In the genomic region with DNA sequence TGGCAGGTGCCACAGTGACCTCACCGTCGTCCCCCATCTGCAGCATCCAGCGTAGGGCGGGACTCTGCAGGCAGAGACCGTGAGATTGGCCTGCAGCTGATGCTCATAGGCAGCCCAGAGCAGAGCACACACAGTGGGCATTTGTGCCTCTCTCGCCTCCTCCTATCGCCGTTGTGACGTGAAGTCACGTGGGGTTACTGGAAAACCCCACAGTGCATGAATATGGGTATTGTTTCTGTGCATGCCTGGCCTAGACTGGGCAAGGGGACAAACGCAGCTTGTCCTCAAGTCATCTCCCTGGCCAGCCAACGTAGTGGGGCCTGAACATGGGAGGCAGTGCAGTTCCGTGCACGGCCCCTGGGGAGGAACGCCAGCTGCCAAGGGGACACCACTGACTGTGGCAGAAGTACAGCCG, we compare ENCODE assay signal across 9 mouse cellular contexts. TPM values are rescaled to one million over a fixed set of nuclear protein-coding genes. Genes with fewer than 3 reads are reported as not detected.
DNase-seq lines count a peak whose midpoint lies in the region; ATAC-seq lines count a peak whose summit lies in the region.
"Had no signal": no experiment of that assay in that cellular context is flagged by ENCODE, and none has a peak within 500 bp of the region (broad histone marks: within the 10 kb centered on the region; RNA-seq: fewer than 3 reads in every experiment).

No protein-coding gene starts in this region.

- DNase-seq in kidney, postnatal 25 days = no peak
- peak; percentile 28 to 36 for DNase-seq in cerebellum, adult 18-20 months
- DNase-seq in frontal cortex, postnatal 10 days (ENCODE audit: low spot score in 2 of 2) = peak; percentile 67 to 79
- DNase-seq in spleen, postnatal 14 days (ENCODE audit: low spot score in 2 of 2) = peak; percentile 21 to 28
- no peak for DNase-seq in urinary bladder, postnatal 36 days (ENCODE audit: low spot score in 2 of 2)

- WGBS in kidney, embryonic 16.5 days = 68% methylated on average over 16 of the region's 16 CpGs
- WGBS in intestine, embryonic 16.5 days = 74% methylated on average over 16 of the region's 16 CpGs
- WGBS in midbrain, embryonic 12.5 days = 73% methylated on average over 16 of the region's 16 CpGs

- no peak overlapping the region for H3K4me2 ChIP-seq in kidney, embryonic 16.5 days (replicated peaks; ENCODE audit: low read depth, low read length)
- H3K4me2 ChIP-seq in intestine, embryonic 16.5 days (ENCODE audit: low read depth, low read length) = no peak overlapping the region
- H3K4me2 ChIP-seq in midbrain, embryonic 12.5 days (replicated peaks) = no peak overlapping the region

- no peak overlapping the region for H3K27ac ChIP-seq in kidney, embryonic 16.5 days (ENCODE audit: low read length)
- no peak overlapping the region for H3K27ac ChIP-seq in intestine, embryonic 16.5 days (ENCODE audit: low read length)
- no peak overlapping the region for H3K27ac ChIP-seq in midbrain, embryonic 12.5 days (replicated peaks)

- peaks cover 23% of the 10 kb centered on the region for H3K4me1 ChIP-seq in kidney, embryonic 16.5 days (ENCODE audit: insufficient read depth, low read length)
- H3K4me1 ChIP-seq in intestine, embryonic 16.5 days (ENCODE audit: control insufficient read depth, insufficient read depth, low read length) = peaks cover 7% of the 10 kb centered on the region; the same call in 1 of the 2 replicates
- peaks cover 5% of the 10 kb centered on the region; the same call in 1 of the 2 replicates for H3K4me1 ChIP-seq in midbrain, embryonic 12.5 days

- peak; percentile 62 for ATAC-seq in kidney, embryonic 16.5 days (ENCODE audit: low FRiP score, low TSS enrichment)
- peak; percentile 58 for ATAC-seq in intestine, embryonic 16.5 days
- peak; percentile 72 for ATAC-seq in midbrain, embryonic 12.5 days (ENCODE audit: low FRiP score, low read depth)
- ATAC-seq: Patski had no signal

- H3K4me3 ChIP-seq in kidney, embryonic 16.5 days (ENCODE audit: low read length) = no peak overlapping the region
- H3K4me3 ChIP-seq in intestine, embryonic 16.5 days (ENCODE audit: low read length) = no peak overlapping the region
- H3K4me3 ChIP-seq in midbrain, embryonic 12.5 days = no peak overlapping the region

- H3K9me3 ChIP-seq in kidney, embryonic 16.5 days (ENCODE audit: low read length) = no peaks in the 10 kb centered on the region
- H3K9me3 ChIP-seq in intestine, embryonic 16.5 days (ENCODE audit: control insufficient read depth, low read length) = no peaks in the 10 kb centered on the region
- no peaks in the 10 kb centered on the region for H3K9me3 ChIP-seq in midbrain, embryonic 12.5 days

- H3K9ac ChIP-seq in kidney, embryonic 16.5 days (replicated peaks; ENCODE audit: low read length) = no peak overlapping the region
- H3K9ac ChIP-seq in intestine, embryonic 16.5 days (ENCODE audit: low read depth, low read length) = no peak overlapping the region
- no peak overlapping the region for H3K9ac ChIP-seq in midbrain, embryonic 12.5 days (replicated peaks)

- 0 out of 2 replicates have a peak, but pooled peaks cover 4% of the 10 kb centered on the region for H3K36me3 ChIP-seq in kidney, embryonic 16.5 days (ENCODE audit: insufficient read depth, low read length)
- no peaks in the 10 kb centered on the region for H3K36me3 ChIP-seq in intestine, embryonic 16.5 days (ENCODE audit: control insufficient read depth, insufficient read depth, low read length)
- H3K36me3 ChIP-seq in midbrain, embryonic 12.5 days = no peaks in the 10 kb centered on the region

- no peaks in the 10 kb centered on the region for H3K27me3 ChIP-seq in kidney, embryonic 16.5 days (ENCODE audit: insufficient read depth, low read length)
- H3K27me3 ChIP-seq in intestine, embryonic 16.5 days (replicated peaks; ENCODE audit: control insufficient read depth, insufficient read depth, low read length) = no peaks in the 10 kb centered on the region
- H3K27me3 ChIP-seq in midbrain, embryonic 12.5 days = no peaks in the 10 kb centered on the region
- H3K27me3 ChIP-seq: Patski had no signal

RNA-seq across cellular contexts. Expression of a gene that starts 27.3 kb away (rescaled TPM):
- polyA plus RNA-seq in kidney, embryonic 16.5 days (2015; fragmentation: Nextera tagmentation; extraction: Ambion mirVana) = 158 and 178 TPM in 2 replicates
- 146 and 167 TPM in 2 replicates for polyA plus RNA-seq in intestine, embryonic 16.5 days (2015; fragmentation: Nextera tagmentation; extraction: Ambion mirVana)
- 35.5 and 38.5 TPM in 2 replicates for polyA plus RNA-seq in midbrain, embryonic 12.5 days (2016; fragmentation: Nextera tagmentation; extraction: Ambion mirVana)

Comparison
In these comparisons a context has a peak if more than half of its experiments do, and no peak if none do; other contexts are left out.
1. DNase-seq: peak in cerebellum, adult 18-20 months (2 of 2), frontal cortex, postnatal 10 days (2 of 2) and spleen, postnatal 14 days (2 of 2); none in kidney, postnatal 25 days (0 of 2) and urinary bladder, postnatal 36 days (0 of 2).
2. Peak in every context shown above with its lines, with median percentiles within 50 percentile points of each other: ATAC-seq.